Mouse (Mus musculus) forebrain, postnatal 0 days (tissue): ENCODE measurements at regions not wholly inside any gene's neighbourhood (a gene's known extent, or its start where the extent isn't known, plus 50 kb on each side); places are given as distances from the start of the nearest gene placed in this dataset.

ENCODE experiments used
- ATAC-seq: fragments of 200-750 bp; cut with Nextera tagmentation; 2 replicates; pipeline ENCODE4 v1.8.0; 2017; ENCODE audit warnings: mild to moderate bottlenecking, moderate library complexity
- DNase-seq: peaks from one replicate; pipeline ENCODE4 v3.0.0-alpha.2; 2015
- H3K27ac ChIP-seq: fragments of 300-500 bp; sonication (generic); 2 replicates; pipeline ENCODE4 v1.5.1; 2014; ENCODE audit warnings: low read depth, mild to moderate bottlenecking, antibody characterized with exemption, low read length, moderate library complexity, mixed read lengths
- H3K27me3 ChIP-seq: fragments of 300-500 bp; sonication (generic); 2 replicates; pipeline ENCODE4 v1.6.1; 2014; ENCODE audit warnings: mild to moderate bottlenecking, low read length, mixed read lengths; ENCODE audit not compliant: insufficient read depth
- H3K36me3 ChIP-seq: fragments of 300-500 bp; sonication (generic); 2 replicates; pipeline ENCODE4 v1.6.1; 2014; ENCODE audit warnings: mild to moderate bottlenecking, moderate library complexity; ENCODE audit not compliant: insufficient read depth
- H3K4me1 ChIP-seq: fragments of 300-500 bp; sonication (generic); 2 replicates; pipeline ENCODE4 v1.6.1; 2014; ENCODE audit warnings: antibody characterized with exemption; ENCODE audit not compliant: insufficient read depth
- H3K4me2 ChIP-seq: fragments of 300-500 bp; sonication (generic); 2 replicates; pipeline ENCODE4 v1.6.1; 2014; ENCODE audit warnings: low read depth, mild to moderate bottlenecking, moderate library complexity
- H3K4me3 ChIP-seq: fragments of 300-500 bp; sonication (generic); 2 replicates; pipeline ENCODE4 v1.5.1; 2014; ENCODE audit warnings: low read depth, low read length, mixed read lengths
- H3K9ac ChIP-seq: fragments of 300-500 bp; sonication (generic); 2 replicates; pipeline ENCODE4 v1.6.1; 2014; ENCODE audit warnings: mild to moderate bottlenecking
- H3K9me3 ChIP-seq: fragments of 300-500 bp; sonication (generic); 2 replicates; pipeline ENCODE4 v1.6.1; 2016; ENCODE audit warnings: low read length
- CTCF ChIP-seq: sonication (generic); IDR thresholded peaks from 2 replicates; pipeline ENCODE4 v1.5.1; 2016; ENCODE audit warnings: antibody characterized with exemption, control low read depth, low read depth
- WGBS: fragments of 180-500 bp; shearing (Covaris S2); extraction: QIAGEN DNeasy Blood & Tissue Kit; methylation state at CpG from one replicate; pipeline ENCODE4 v1.1.7; 2014; 5-methylcytosine and 5-hydroxymethylcytosine counted together

GRCm38 (mm10) chr10:99413455-99413854 is 150.4 kb downstream of the Dusp6 start:
- no peaks in the 10 kb centered on the region for H3K27me3 ChIP-seq
- 82% methylated on average over 3 of the region's 3 CpGs for WGBS
- H3K4me1 ChIP-seq = no peaks in the 10 kb centered on the region
- TF ChIP-seq CTCF = no peak
- H3K9me3 ChIP-seq = no peaks in the 10 kb centered on the region
- no peak for ATAC-seq
- H3K4me2 ChIP-seq = no peak overlapping the region
- no peak for DNase-seq
- no peak overlapping the region for H3K4me3 ChIP-seq
- H3K27ac ChIP-seq = no peak overlapping the region
- no peak overlapping the region for H3K9ac ChIP-seq
- H3K36me3 ChIP-seq = no peaks in the 10 kb centered on the region

GRCm38 (mm10) chr10:99416271-99416670 is 153.2 kb downstream of the Dusp6 start:
- ATAC-seq (no peak), DNase-seq (no peak)
- H3K4me1 ChIP-seq = no peaks in the 10 kb centered on the region
- H3K36me3 ChIP-seq = no peaks in the 10 kb centered on the region
- no peak overlapping the region for H3K27ac ChIP-seq
- H3K27me3 ChIP-seq = no peaks in the 10 kb centered on the region
- no peak overlapping the region for H3K4me3 ChIP-seq
- H3K4me2 ChIP-seq = no peak overlapping the region
- no peaks in the 10 kb centered on the region for H3K9me3 ChIP-seq
- WGBS = 39% methylated on average over 8 of the region's 8 CpGs
- no peak for TF ChIP-seq CTCF
- H3K9ac ChIP-seq = no peak overlapping the region

GRCm38 (mm10) chr10:99416896-99417479 is 154.0 kb downstream of the Dusp6 start:
- H3K27ac ChIP-seq = no peak overlapping the region
- no peaks in the 10 kb centered on the region for H3K9me3 ChIP-seq
- WGBS = 9% methylated on average over 3 of the region's 3 CpGs
- no peaks in the 10 kb centered on the region for H3K4me1 ChIP-seq
- H3K4me3 ChIP-seq = no peak overlapping the region
- TF ChIP-seq CTCF = no peak
- no peaks in the 10 kb centered on the region for H3K27me3 ChIP-seq
- no peak overlapping the region for H3K4me2 ChIP-seq
- DNase-seq = no peak
- no peak overlapping the region for H3K9ac ChIP-seq
- no peaks in the 10 kb centered on the region for H3K36me3 ChIP-seq
- ATAC-seq = no peak

GRCm38 (mm10) chr10:99417591-99417990 is 154.6 kb downstream of the Dusp6 start:
- no peak for TF ChIP-seq CTCF
- Histone ChIP-seq H3K9ac (no peak overlapping the region), H3K27ac (no peak overlapping the region), H3K4me1 (no peaks in the 10 kb centered on the region), H3K9me3 (no peaks in the 10 kb centered on the region), H3K4me3 (no peak overlapping the region), H3K27me3 (no peaks in the 10 kb centered on the region), H3K36me3 (no peaks in the 10 kb centered on the region), H3K4me2 (no peak overlapping the region)
- ATAC-seq (no peak), DNase-seq (no peak)
- WGBS = 34% methylated on average over 7 of the region's 7 CpGs

- ATAC-seq (no peak), DNase-seq (no peak)
- no peak overlapping the region for H3K27ac ChIP-seq
- H3K4me1 ChIP-seq = no peaks in the 10 kb centered on the region
- no peak overlapping the region for H3K4me3 ChIP-seq
- no peaks in the 10 kb centered on the region for H3K36me3 ChIP-seq
- no peak overlapping the region for H3K9ac ChIP-seq
- H3K9me3 ChIP-seq = no peaks in the 10 kb centered on the region
- TF ChIP-seq CTCF = no peak
- no peaks in the 10 kb centered on the region for H3K27me3 ChIP-seq
- H3K4me2 ChIP-seq = no peak overlapping the region
These were observed 155.5 kb downstream of the Dusp6 start for GRCm38 (mm10) chr10:99418497-99418896.

- no peaks in the 10 kb centered on the region for H3K4me1 ChIP-seq
- 20% methylated on average over 7 of the region's 7 CpGs for WGBS
- H3K9ac ChIP-seq = no peak overlapping the region
- no peaks in the 10 kb centered on the region for H3K9me3 ChIP-seq
- no peak overlapping the region for H3K4me3 ChIP-seq
- no peaks in the 10 kb centered on the region for H3K27me3 ChIP-seq
- H3K4me2 ChIP-seq = no peak overlapping the region
- ATAC-seq (peak; percentile 78), DNase-seq (peak; percentile 41)
- TF ChIP-seq CTCF = no peak
- H3K27ac ChIP-seq = no peak overlapping the region
- H3K36me3 ChIP-seq = no peaks in the 10 kb centered on the region
These were observed 156.5 kb downstream of the Dusp6 start for GRCm38 (mm10) chr10:99419532-99419931.

GRCm38 (mm10) chr10:99423406-99423805 is 160.4 kb downstream of the Dusp6 start:
- no peak overlapping the region for H3K4me2 ChIP-seq
- no peaks in the 10 kb centered on the region for H3K9me3 ChIP-seq
- H3K4me3 ChIP-seq = no peak overlapping the region
- no peak for TF ChIP-seq CTCF
- WGBS = 91% methylated on average over 5 of the region's 5 CpGs
- no peaks in the 10 kb centered on the region for H3K4me1 ChIP-seq
- no peaks in the 10 kb centered on the region for H3K27me3 ChIP-seq
- ATAC-seq (no peak), DNase-seq (no peak)
- H3K36me3 ChIP-seq = no peaks in the 10 kb centered on the region
- H3K27ac ChIP-seq = no peak overlapping the region
- no peak overlapping the region for H3K9ac ChIP-seq
